Mouse (Mus musculus): ENCODE data around the gene Rgs19. TPM values are rescaled to one million over a fixed set of nuclear protein-coding genes. Genes with fewer than 3 reads are reported as not detected.

The Rgs19 gene
- total RNA-seq, 1 experiment from 2014 or later: 22.4 TPM

GRCm38 (mm10) chr2:181653523-181653922, 40.3 kb downstream of the Rgs19 start:
- DNase-seq: no peak

DNA sequence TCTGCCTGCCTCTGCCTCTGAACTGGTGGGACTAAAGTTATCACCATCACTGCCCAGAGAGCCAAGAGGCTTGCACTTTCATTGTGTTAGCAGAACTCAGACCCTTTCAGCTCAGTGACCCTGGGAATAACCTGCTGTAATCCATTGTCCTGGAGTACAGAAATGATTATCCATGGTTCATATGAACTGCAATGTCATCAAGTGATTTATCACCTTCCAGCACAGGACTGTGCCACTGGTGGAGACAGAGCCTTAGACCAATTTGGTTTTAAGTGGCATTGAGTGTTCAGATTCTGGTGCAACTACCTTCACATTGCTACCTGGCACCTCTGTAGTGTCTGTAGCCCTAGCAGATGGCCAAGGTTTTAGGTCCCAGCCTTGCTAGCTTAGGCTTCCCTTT, 40.7 kb downstream of the Rgs19 start:
- no peak for DNase-seq

- peak; percentile 28 for DNase-seq
These were observed 44.9 kb downstream of the Rgs19 start for GRCm38 (mm10) chr2:181648926-181649325.

DNA sequence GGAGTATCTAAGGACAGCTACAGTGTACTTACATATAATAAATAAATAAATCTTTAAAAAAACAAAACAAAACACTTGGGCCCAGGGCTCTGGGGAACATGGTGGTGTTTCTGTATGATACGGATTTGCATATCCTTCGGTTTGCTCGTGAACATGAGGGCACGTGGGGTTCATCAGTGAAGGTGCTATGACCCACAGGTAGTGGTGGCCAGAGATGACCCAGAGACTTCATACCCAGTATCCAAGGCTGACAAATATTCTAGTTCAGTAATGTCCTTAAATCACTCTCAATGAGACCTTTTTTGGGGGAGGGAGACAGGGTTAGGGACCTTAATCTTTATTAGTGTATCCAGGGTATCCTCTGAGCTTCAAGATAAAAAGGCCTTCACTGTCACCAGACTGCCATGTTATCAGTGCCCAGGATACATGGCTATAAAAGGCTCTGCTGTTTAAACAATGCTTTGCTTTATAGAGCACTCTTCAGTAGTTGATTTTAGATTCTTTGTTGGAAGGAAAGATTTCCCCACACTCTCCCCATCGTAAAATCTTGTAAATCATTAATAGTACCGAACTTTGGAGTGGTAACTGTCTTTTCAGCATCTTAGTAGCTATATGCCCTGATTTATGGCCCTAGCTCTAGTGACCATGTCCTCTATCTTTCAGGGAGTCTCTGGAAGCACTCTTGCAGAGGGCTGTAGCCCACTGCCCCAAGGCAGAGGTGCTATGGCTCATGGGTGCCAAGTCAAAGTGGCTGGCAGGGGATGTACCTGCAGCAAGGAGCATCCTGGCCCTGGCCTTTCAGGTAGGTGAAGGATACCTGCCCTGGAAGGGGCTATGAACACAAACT, 46.9 kb downstream of the Rgs19 start:
- no peak for DNase-seq

GRCm38 (mm10) chr2:181645666-181646065, 48.1 kb downstream of the Rgs19 start:
- no peak for DNase-seq

- DNase-seq: peak; percentile 79
These were observed 49.4 kb downstream of the Rgs19 start for GRCm38 (mm10) chr2:181644361-181644760.

Other genes starting within 250 kb of the Rgs19 start
- 17.8 and 20.0 TPM in 2 replicates for gene Zbtb46, start 234.6 kb downstream of the Rgs19 start, total RNA-seq (2021)
- not detected in 2 replicates for gene Abhd16b, start 200.8 kb downstream of the Rgs19 start, total RNA-seq (2021)
- 109 and 114 TPM in 2 replicates for gene Tpd52l2, start 196.8 kb downstream of the Rgs19 start, total RNA-seq (2021)
- gene Dnajc5, start 173.5 kb downstream of the Rgs19 start, total RNA-seq (2021): 77.3 and 89.9 TPM in 2 replicates
- 68.8 and 77.5 TPM in 2 replicates for gene Uckl1, start 109.1 kb downstream of the Rgs19 start, total RNA-seq (2021)
- 59.4 and 60.0 TPM in 2 replicates for gene Prpf6, start 102.1 kb downstream of the Rgs19 start, total RNA-seq (2021)
- gene Zfp512b, start 101.2 kb downstream of the Rgs19 start, total RNA-seq (2021): 57.3 and 67.7 TPM in 2 replicates
- 8.5 and 11.8 TPM in 2 replicates for gene Samd10, start 94.8 kb downstream of the Rgs19 start, total RNA-seq (2021)
- not detected in 2 replicates for gene Gm29797, start 36.9 kb downstream of the Rgs19 start, total RNA-seq (2021)
- gene Sox18, start 22.3 kb downstream of the Rgs19 start, total RNA-seq (2021): 60.4 and 64.6 TPM in 2 replicates
- 5.2 and 9.8 TPM in 2 replicates for gene Tcea2, start 13.7 kb downstream of the Rgs19 start, total RNA-seq (2021)
- gene Lkaaear1, start 4.5 kb upstream of the Rgs19 start, total RNA-seq (2021): not detected in 2 replicates
- gene Oprl1, start 21.0 kb upstream of the Rgs19 start, total RNA-seq (2021): 1.5 and 2.7 TPM in 2 replicates
- gene Myt1, start 69.4 kb upstream of the Rgs19 start, total RNA-seq (2021): 4.1 and 5.2 TPM in 2 replicates
- gene Pcmtd2, start 143.9 kb upstream of the Rgs19 start, total RNA-seq (2021): 47.6 and 52.4 TPM in 2 replicates
- 12.7 and 18.2 TPM in 2 replicates for gene Polr3k, start 170.4 kb upstream of the Rgs19 start, total RNA-seq (2021)